Mouse (Mus musculus) embryonic facial prominence, embryonic 11.5 days (tissue): ENCODE measurements around the gene Lman2l. TPM values are rescaled to one million over a fixed set of nuclear protein-coding genes. Genes with fewer than 3 reads are reported as not detected.

ENCODE experiments used
- ATAC-seq: fragments of 200-750 bp; cut with Nextera tagmentation; replicated peaks from 2 replicates; pipeline ENCODE4 v1.8.0; 2017; ENCODE audit warnings: low read depth; ENCODE audit not compliant: insufficient number of reproducible peaks, low FRiP score, low TSS enrichment
- DNase-seq: peaks from one replicate; pipeline ENCODE4 v3.0.0-alpha.2; 2015; ENCODE audit warnings: low spot score
- H3K27ac ChIP-seq: fragments of 300-500 bp; sonication (generic); replicated peaks from 2 replicates; pipeline ENCODE4 v1.5.1; 2014; ENCODE audit warnings: mild to moderate bottlenecking, low read depth, low read length, control low read depth
- H3K27me3 ChIP-seq: fragments of 300-500 bp; sonication (generic); 2 replicates; pipeline ENCODE4 v1.6.1; 2014; ENCODE audit warnings: mild to moderate bottlenecking, low read length, moderate library complexity, mixed read lengths; ENCODE audit not compliant: control insufficient read depth, insufficient read depth
- H3K36me3 ChIP-seq: fragments of 300-500 bp; sonication (generic); replicated peaks from 2 replicates; pipeline ENCODE4 v1.6.1; 2014; ENCODE audit warnings: low read depth, mild to moderate bottlenecking, low read length, moderate library complexity, mixed read lengths; ENCODE audit not compliant: control insufficient read depth, insufficient read depth
- H3K4me1 ChIP-seq: fragments of 300-500 bp; sonication (generic); 2 replicates; pipeline ENCODE4 v1.6.1; 2014; ENCODE audit warnings: low read length, mixed read lengths; ENCODE audit not compliant: control insufficient read depth, insufficient read depth
- H3K4me2 ChIP-seq: fragments of 300-500 bp; sonication (generic); 2 replicates; pipeline ENCODE4 v1.6.1; 2014; ENCODE audit warnings: low read depth, mild to moderate bottlenecking, control low read depth, low read length, moderate library complexity
- H3K4me3 ChIP-seq: fragments of 300-500 bp; sonication (generic); 2 replicates; pipeline ENCODE4 v1.5.1; 2014; ENCODE audit warnings: low read depth, low read length, control low read depth
- H3K9ac ChIP-seq: fragments of 300-500 bp; sonication (generic); replicated peaks from 2 replicates; pipeline ENCODE4 v1.6.1; 2014; ENCODE audit warnings: mild to moderate bottlenecking, control low read depth, low read length
- H3K9me3 ChIP-seq: fragments of 300-500 bp; sonication (generic); replicated peaks from 2 replicates; pipeline ENCODE4 v1.6.1; 2016; ENCODE audit warnings: mild to moderate bottlenecking, low read length, inconsistent platforms, mixed read lengths; ENCODE audit not compliant: control insufficient read depth
- WGBS: fragments of 180-500 bp; shearing (Covaris S2); extraction: QIAGEN DNeasy Blood & Tissue Kit; methylation state at CpG from one replicate; pipeline ENCODE4 v1.1.7; 2014; 5-methylcytosine and 5-hydroxymethylcytosine counted together
- polyA plus RNA-seq: library from polyadenylated mRNA; unstranded; fragments of >200 nt; fragmentation: Nextera tagmentation; extraction: Ambion mirVana; gene quantifications from 2 replicates; pipeline ENCODE4 v1.2.1, GENCODE M21; 2014

Lman2l gene
- polyA plus RNA-seq, 1 experiment from 2014 or later, result 35.0 TPM

GRCm38 (mm10) chr1:36479903-36480899 is 35.1 kb upstream of the Lman2l start:
- Histone ChIP-seq H3K36me3 (no peaks in the 10 kb centered on the region), H3K4me1 (no peaks in the 10 kb centered on the region), H3K9me3 (no peaks in the 10 kb centered on the region), H3K9ac (no peak overlapping the region), H3K4me2 (no peak overlapping the region), H3K4me3 (no peak overlapping the region), H3K27ac (no peak overlapping the region), H3K27me3 (no peaks in the 10 kb centered on the region)
- DNase-seq (no peak), ATAC-seq (no peak)
- 92% methylated on average over 12 of the region's 12 CpGs for WGBS

- Histone ChIP-seq H3K9me3 (no peaks in the 10 kb centered on the region), H3K4me3 (no peak overlapping the region), H3K4me2 (no peak overlapping the region), H3K36me3 (no peaks in the 10 kb centered on the region), H3K9ac (no peak overlapping the region), H3K27me3 (no peaks in the 10 kb centered on the region), H3K4me1 (peaks cover 5% of the 10 kb centered on the region; the same call in 1 of the 2 replicates), H3K27ac (no peak overlapping the region)
- ATAC-seq (no peak), DNase-seq (no peak)
- WGBS, result 66% methylated on average over 2 of the region's 2 CpGs
These were observed 33.3 kb upstream of the Lman2l start for GRCm38 (mm10) chr1:36478343-36478795.

GRCm38 (mm10) chr1:36476426-36476825 is 31.4 kb upstream of the Lman2l start:
- H3K9ac ChIP-seq, result no peak overlapping the region
- ATAC-seq (no peak), DNase-seq (no peak)
- no peaks in the 10 kb centered on the region for H3K9me3 ChIP-seq
- no peaks in the 10 kb centered on the region for H3K27me3 ChIP-seq
- no peak overlapping the region for H3K27ac ChIP-seq
- H3K4me1 ChIP-seq, result peaks cover 8% of the 10 kb centered on the region
- H3K36me3 ChIP-seq, result no peaks in the 10 kb centered on the region
- WGBS, result 77% methylated on average over 7 of the region's 7 CpGs
- H3K4me2 ChIP-seq, result no peak overlapping the region
- no peak overlapping the region for H3K4me3 ChIP-seq

GRCm38 (mm10) chr1:36475480-36476110 is 30.5 kb upstream of the Lman2l start:
- H3K9ac ChIP-seq, result peak overlapping the region; percentile 4; the same call in 1 of the 2 replicates

GRCm38 (mm10) chr1:36474646-36475045 is 29.6 kb upstream of the Lman2l start:
- H3K4me3 ChIP-seq, result 0 out of 2 replicates have a peak overlapping the region, but pooled peaks have one; percentile 6
- H3K4me2 ChIP-seq, result peak overlapping the region; percentile 24; the same call in 1 of the 2 replicates
- H3K27ac ChIP-seq, result no peak overlapping the region
- peaks cover 8% of the 10 kb centered on the region for H3K4me1 ChIP-seq
- H3K9me3 ChIP-seq, result no peaks in the 10 kb centered on the region
- H3K27me3 ChIP-seq, result no peaks in the 10 kb centered on the region
- no peak for DNase-seq
- ATAC-seq, result no peak
- H3K36me3 ChIP-seq, result no peaks in the 10 kb centered on the region
- WGBS, result 50% methylated on average over 3 of the region's 3 CpGs
- no peak overlapping the region for H3K9ac ChIP-seq

More at GRCm38 (mm10) chr1:36475480-36476110, 30.5 kb upstream of the Lman2l start:
- DNase-seq (peak; percentile 45), ATAC-seq (no peak)
- 37% methylated on average over 8 of the region's 8 CpGs for WGBS
- H3K4me3 ChIP-seq, result 0 out of 2 replicates have a peak overlapping the region, but pooled peaks have one; percentile 6
- H3K4me1 ChIP-seq, result peaks cover 8% of the 10 kb centered on the region
- H3K27ac ChIP-seq, result no peak overlapping the region
- H3K36me3 ChIP-seq, result no peaks in the 10 kb centered on the region
- H3K27me3 ChIP-seq, result no peaks in the 10 kb centered on the region
- no peaks in the 10 kb centered on the region for H3K9me3 ChIP-seq
- peak overlapping the region; percentile 17 for H3K4me2 ChIP-seq

- Histone ChIP-seq H3K4me3 (no peak overlapping the region), H3K9me3 (no peaks in the 10 kb centered on the region), H3K4me1 (peaks cover 8% of the 10 kb centered on the region), H3K9ac (peak overlapping the region; percentile 13), H3K4me2 (peak overlapping the region; percentile 85), H3K36me3 (no peaks in the 10 kb centered on the region), H3K27ac (no peak overlapping the region), H3K27me3 (no peaks in the 10 kb centered on the region)
- 77% methylated on average over 10 of the region's 10 CpGs for WGBS
- DNase-seq, result no peak
- ATAC-seq, result no peak
These were observed 28.2 kb upstream of the Lman2l start for GRCm38 (mm10) chr1:36473211-36473780.

- no peaks in the 10 kb centered on the region for H3K36me3 ChIP-seq
- peaks cover 8% of the 10 kb centered on the region for H3K4me1 ChIP-seq
- no peaks in the 10 kb centered on the region for H3K27me3 ChIP-seq
- 12% methylated on average over 18 of the region's 18 CpGs for WGBS
- DNase-seq (no peak), ATAC-seq (no peak; the same call in 1 of the 2 replicates)
- H3K9ac ChIP-seq, result peak overlapping the region; percentile 73
- H3K4me2 ChIP-seq, result peak overlapping the region; percentile 85
- peak overlapping the region; percentile 59 for H3K4me3 ChIP-seq
- no peak overlapping the region for H3K27ac ChIP-seq
- no peaks in the 10 kb centered on the region for H3K9me3 ChIP-seq
These were observed 27.0 kb upstream of the Lman2l start for GRCm38 (mm10) chr1:36472106-36472440.
